Mouse (Mus musculus): ENCODE measurements around the gene Trak1. TPM values are rescaled to one million over a fixed set of nuclear protein-coding genes. Genes with fewer than 3 reads are reported as not detected.

Gene Trak1
- polyA plus RNA-seq, 1 experiment = 9.7 TPM

DNA sequence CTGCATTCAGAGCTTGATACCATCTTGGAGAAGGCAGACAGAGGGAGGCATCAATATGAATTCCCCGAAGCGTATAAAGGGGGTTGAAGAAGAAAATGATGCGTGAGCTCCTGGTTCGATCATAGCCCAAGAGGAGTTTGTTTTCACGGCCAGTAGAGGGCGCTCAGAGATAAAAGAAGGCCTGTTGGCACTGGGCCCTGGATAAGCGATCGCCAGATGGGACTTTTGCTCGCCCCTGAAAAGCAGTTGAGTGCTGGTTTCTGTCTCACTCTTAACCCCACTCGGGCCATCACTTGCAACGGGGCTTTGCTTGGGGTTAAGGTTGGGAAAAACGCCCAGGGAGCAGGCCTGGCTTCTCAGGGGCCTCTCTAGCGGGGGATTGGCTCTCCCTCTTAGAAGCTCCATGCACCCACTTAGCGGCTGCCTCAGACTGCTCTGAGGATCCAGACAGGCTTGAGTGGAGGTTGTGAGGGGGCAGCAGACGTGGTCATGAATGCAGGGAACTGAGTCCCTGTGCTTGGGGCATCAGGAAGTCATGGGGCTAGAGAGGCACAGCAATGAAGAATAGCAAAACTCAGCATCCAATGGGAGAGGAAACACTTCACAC lies 180.1 kb downstream of the Trak1 start:
- Histone ChIP-seq H3K36me3 (replicated peaks; ENCODE audit: low read length) (peaks cover 16% of the 10 kb centered on the region), H3K4me3 (replicated peaks) (no peak overlapping the region), H3K27me3 (replicated peaks) (peaks cover 51% of the 10 kb centered on the region), H3K9me3 (peaks cover 10% of the 10 kb centered on the region), H3K4me1 (peaks cover 15% of the 10 kb centered on the region)
- TF ChIP-seq GATA1 (IDR thresholded peaks at IDR 0.05; ENCODE audit: borderline replicate concordance, low read length) (no peak), FLI1 (IDR thresholded peaks at IDR 0.05; ENCODE audit: low read length) (no peak)

DNA sequence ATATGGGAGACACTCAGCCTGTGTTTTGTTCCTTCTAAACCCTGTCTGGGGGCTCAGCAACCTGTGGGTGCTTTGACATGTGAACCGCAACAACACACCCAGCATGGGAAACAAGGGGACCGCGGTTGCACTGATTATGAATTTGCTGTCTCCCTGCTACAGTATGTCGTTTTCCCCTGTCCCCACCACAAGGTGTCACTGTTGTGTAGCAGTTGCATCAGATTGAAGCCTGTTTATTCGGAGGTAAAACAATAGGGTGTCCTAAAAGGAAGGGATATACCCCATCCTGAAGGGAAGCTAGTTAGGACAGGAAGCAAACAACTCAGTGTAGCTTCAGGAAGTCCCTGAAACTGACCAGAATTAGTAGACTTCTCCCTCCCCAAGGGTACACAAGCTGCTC lies 182.2 kb downstream of the Trak1 start:
- H3K27me3 ChIP-seq (replicated peaks) = peaks cover 62% of the 10 kb centered on the region
- peaks cover under 1% of the 10 kb centered on the region for H3K36me3 ChIP-seq (replicated peaks; ENCODE audit: low read length)
- H3K4me3 ChIP-seq (replicated peaks) = no peak overlapping the region
- TF ChIP-seq GATA1 (IDR thresholded peaks at IDR 0.05; ENCODE audit: borderline replicate concordance, low read length) (no peak), FLI1 (IDR thresholded peaks at IDR 0.05; ENCODE audit: low read length) (no peak)
- H3K9me3 ChIP-seq = peaks cover 14% of the 10 kb centered on the region
- H3K4me1 ChIP-seq = peaks cover 15% of the 10 kb centered on the region

DNA sequence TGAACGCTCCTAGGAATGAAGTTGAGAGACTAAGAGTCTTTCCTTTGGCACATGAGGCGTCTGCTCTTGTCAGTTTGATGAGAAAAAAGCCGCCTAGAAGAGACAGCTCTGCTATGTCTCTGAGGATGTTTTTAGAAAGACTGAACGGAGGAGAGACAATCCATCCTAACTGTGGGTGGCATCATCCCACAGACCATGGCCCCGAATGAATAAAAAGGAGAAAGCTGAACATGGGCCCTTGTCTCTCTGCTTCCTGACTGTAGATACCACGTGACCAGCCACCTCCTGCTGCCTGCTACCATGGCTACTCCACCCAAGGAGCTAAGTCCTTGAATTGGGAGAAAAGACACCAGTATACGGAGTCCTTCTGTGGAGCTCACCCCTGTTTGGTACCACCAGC lies 189.9 kb downstream of the Trak1 start:
- Histone ChIP-seq H3K4me3 (replicated peaks) (no peak overlapping the region), H3K4me1 (no peaks in the 10 kb centered on the region), H3K36me3 (replicated peaks; ENCODE audit: low read length) (no peaks in the 10 kb centered on the region), H3K9me3 (peaks cover 15% of the 10 kb centered on the region; the same call in 1 of the 2 replicates), H3K27me3 (replicated peaks) (peaks cover 78% of the 10 kb centered on the region)
- TF ChIP-seq GATA1 (IDR thresholded peaks at IDR 0.05; ENCODE audit: borderline replicate concordance, low read length) (no peak), FLI1 (IDR thresholded peaks at IDR 0.05; ENCODE audit: low read length) (no peak)

DNA sequence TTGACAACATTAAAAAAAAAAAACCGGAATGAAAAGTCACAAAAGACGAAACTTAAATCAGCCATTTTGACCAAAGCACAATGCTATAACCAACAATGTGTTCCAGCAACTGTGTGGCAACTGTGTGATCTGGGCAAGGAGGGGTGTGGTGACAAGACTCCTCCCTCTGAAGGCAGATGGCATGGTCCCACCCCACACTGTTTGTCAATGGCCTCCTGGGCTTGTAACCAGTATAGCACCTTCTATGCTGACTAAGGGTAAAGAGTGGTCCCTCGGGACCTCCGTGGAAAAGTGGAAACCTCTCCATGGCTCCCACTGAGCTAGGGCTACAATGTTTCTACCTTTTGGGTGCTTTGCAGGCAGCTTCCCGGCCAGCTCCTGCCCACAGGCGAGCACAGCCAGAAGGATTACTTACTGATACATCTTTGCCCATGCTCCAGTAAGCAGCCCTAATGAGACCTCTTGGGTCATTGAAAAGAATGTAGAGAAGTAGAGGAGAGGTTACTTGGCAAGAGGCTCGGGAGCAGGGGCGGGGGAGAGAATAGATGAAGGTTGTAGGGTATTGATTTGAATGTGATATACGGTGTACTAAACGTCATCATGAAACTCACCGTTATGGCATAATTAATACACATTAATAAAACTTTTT lies 194.4 kb downstream of the Trak1 start:
- Histone ChIP-seq H3K9me3 (0 out of 2 replicates have a peak, but pooled peaks cover 11% of the 10 kb centered on the region), H3K36me3 (replicated peaks; ENCODE audit: low read length) (no peaks in the 10 kb centered on the region), H3K4me1 (peaks cover 4% of the 10 kb centered on the region; the same call in 1 of the 2 replicates), H3K4me3 (replicated peaks) (no peak overlapping the region), H3K27me3 (replicated peaks) (peaks cover 93% of the 10 kb centered on the region)
- no peak for TF ChIP-seq GATA1 (IDR thresholded peaks at IDR 0.05; ENCODE audit: borderline replicate concordance, low read length)
- no peak for TF ChIP-seq FLI1 (IDR thresholded peaks at IDR 0.05; ENCODE audit: low read length)

DNA sequence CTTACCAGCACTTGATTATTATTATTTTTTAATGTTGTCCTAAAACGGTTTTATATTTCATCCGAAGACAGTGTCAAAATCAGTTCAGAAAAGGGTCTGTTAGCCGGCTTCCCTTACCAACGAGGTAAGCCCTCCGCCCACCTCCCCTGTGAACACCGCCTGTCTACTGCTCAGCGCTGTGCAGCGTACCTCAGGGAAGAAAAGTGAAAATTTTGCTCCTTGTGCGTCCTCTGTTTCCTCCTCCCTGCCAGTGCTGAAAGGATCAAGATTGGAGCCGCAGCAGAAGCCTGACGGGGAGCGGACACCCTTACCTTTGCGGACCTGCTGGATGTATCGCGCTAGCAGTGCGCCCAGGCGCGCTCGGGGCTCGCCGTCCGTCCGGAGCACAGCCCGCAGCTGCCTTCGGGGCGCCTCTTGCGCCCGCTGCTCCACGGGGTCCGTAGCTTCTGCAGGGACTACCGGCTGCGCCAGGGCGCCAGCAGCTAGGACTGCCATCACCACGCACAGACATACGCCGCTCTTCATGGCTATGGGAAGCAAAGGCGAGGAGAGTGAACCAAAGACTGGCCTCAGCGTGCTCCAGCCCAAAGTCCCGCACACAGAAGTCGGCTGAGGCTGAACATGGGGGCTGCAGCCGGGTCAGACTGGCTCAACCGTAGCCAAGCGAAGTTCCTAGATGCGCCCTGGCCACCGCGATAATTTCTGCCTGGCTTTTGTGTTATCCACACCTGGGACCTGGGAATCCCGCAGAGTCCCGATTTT lies 196.9 kb downstream of the Trak1 start:
- Histone ChIP-seq H3K4me1 (peaks cover 4% of the 10 kb centered on the region; the same call in 1 of the 2 replicates), H3K27me3 (replicated peaks) (peaks cover 89% of the 10 kb centered on the region), H3K36me3 (replicated peaks; ENCODE audit: low read length) (no peaks in the 10 kb centered on the region), H3K4me3 (replicated peaks) (no peak overlapping the region), H3K9me3 (no peaks in the 10 kb centered on the region)
- TF ChIP-seq GATA1 (IDR thresholded peaks at IDR 0.05; ENCODE audit: borderline replicate concordance, low read length) (no peak), FLI1 (IDR thresholded peaks at IDR 0.05; ENCODE audit: low read length) (no peak)

DNA sequence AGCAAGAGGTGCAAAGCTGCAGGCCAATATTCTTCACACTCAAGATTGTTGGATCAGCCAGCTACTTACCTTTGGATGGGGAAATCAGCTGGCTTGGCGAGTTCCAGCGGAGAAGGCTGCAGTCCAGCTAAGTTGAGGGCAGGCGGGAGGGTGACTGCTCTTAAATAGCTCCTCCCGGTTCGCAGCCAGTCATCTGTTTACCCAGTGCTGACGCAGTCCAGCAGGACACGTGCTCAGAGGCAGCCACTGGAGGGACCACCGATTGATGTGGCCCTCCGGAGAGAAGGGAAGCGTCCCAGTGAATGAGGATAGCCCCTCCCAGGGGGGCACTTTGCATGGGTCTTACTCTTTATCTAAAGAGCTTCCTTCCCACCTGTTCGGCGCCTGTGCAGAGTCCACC lies 198.2 kb downstream of the Trak1 start, which contains the start of gene Cck:
Gene Cck, minus strand, starts transcription at position 166 of the 400 bp plus-strand sequence.
- Histone ChIP-seq H3K36me3 (replicated peaks; ENCODE audit: low read length) (no peaks in the 10 kb centered on the region), H3K4me3 (replicated peaks) (no peak within 1 kb of the TSS), H3K9me3 (no peaks in the 10 kb centered on the region), H3K4me1 (peaks cover 4% of the 10 kb centered on the region; the same call in 1 of the 2 replicates), H3K27me3 (replicated peaks) (peaks cover 81% of the 10 kb centered on the region)
- no peak for TF ChIP-seq FLI1 (IDR thresholded peaks at IDR 0.05; ENCODE audit: low read length)
- TF ChIP-seq GATA1 (IDR thresholded peaks at IDR 0.05; ENCODE audit: borderline replicate concordance, low read length) = no peak

DNA sequence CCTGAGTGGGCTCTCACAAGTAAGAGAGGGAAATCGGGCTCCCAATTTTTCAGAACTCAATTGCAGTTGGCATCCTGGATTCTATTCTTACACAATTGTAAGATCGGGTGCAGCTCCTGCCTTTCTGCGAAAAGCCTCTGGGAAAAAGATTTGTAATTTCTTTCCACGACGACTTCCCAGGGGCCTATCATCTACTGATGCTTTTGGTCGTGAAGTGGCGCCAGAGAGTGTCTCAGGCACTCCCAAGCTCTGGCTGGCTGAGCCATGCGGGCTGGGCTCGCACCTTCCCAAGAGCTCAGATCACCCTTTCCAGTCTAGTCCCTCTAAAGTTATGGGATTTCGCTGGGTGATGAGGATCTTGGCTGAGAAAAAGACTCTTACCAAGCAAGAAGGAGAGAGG lies 198.8 kb downstream of the Trak1 start:
- H3K4me3 ChIP-seq (replicated peaks) = no peak overlapping the region

DNA sequence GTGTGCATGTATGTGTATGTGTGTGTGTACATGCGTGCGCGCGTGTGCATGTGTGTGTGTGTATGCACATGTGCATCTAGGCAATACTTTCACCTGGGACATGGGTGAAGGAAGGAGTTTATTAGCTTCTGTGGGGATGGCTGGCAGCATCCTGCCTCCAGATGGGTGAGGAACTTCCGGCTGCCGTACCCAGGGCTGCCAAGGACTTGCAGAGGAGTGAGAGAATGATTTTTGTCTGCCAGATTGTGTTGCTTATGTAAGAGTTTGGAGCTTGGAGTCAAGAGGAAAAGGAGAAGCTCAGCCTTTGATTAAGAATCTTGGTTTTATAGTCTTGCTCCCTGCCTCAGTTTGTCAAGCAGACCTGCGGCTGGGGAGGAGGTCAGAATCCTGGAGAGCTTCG lies 208.0 kb downstream of the Trak1 start:
- TF ChIP-seq FLI1 (IDR thresholded peaks at IDR 0.05; ENCODE audit: low read length) = no peak
- TF ChIP-seq GATA1 (IDR thresholded peaks at IDR 0.05; ENCODE audit: borderline replicate concordance, low read length) = no peak
- no peaks in the 10 kb centered on the region for H3K36me3 ChIP-seq (replicated peaks; ENCODE audit: low read length)
- peak overlapping the region; percentile 40 for H3K4me3 ChIP-seq (replicated peaks)
- no peaks in the 10 kb centered on the region for H3K4me1 ChIP-seq
- H3K9me3 ChIP-seq = peaks cover 9% of the 10 kb centered on the region
- peaks cover 58% of the 10 kb centered on the region for H3K27me3 ChIP-seq (replicated peaks)

More for the DNA sequence above, 198.8 kb downstream of the Trak1 start:
- Histone ChIP-seq H3K27me3 (replicated peaks) (peaks cover 81% of the 10 kb centered on the region), H3K4me1 (peaks cover 4% of the 10 kb centered on the region; the same call in 1 of the 2 replicates), H3K9me3 (no peaks in the 10 kb centered on the region), H3K36me3 (replicated peaks; ENCODE audit: low read length) (no peaks in the 10 kb centered on the region)
- TF ChIP-seq FLI1 (IDR thresholded peaks at IDR 0.05; ENCODE audit: low read length) (no peak), GATA1 (IDR thresholded peaks at IDR 0.05; ENCODE audit: borderline replicate concordance, low read length) (no peak)

DNA sequence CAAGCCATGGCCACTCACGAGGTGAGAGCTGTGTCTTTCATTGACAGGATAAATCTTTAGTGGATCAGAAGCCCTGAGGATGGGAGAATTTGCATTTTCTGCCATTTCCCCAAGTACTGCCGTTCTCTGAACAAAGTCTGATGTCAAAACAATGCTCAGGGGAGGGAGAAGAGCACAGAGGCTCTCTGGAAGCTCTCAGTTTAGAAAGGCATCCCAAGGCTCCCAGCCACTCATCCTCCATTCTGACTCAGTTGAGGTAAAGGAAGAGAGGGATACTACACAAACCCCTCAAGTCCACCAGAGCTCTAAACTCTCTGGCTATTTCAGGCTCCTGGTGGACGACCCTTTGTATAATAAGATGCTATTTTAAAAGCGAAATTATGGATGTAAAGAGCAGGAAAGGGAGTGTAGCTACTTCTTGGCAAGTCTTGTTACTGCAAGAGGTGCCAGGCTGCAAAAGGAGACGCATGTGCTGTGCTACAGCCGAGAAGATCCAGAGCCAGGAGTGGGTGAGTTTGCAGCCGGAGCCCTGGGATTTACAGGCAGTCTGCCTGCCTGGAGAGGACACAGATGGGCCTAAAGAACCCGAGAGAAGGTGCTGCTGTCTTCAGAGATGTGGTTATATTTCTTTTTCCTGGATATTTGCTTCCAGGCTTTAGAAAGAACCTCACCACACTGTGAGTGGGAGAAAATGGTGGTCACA lies 209.3 kb downstream of the Trak1 start:
- Histone ChIP-seq H3K36me3 (replicated peaks; ENCODE audit: low read length) (no peaks in the 10 kb centered on the region), H3K4me1 (no peaks in the 10 kb centered on the region), H3K4me3 (replicated peaks) (no peak overlapping the region), H3K9me3 (peaks cover 14% of the 10 kb centered on the region), H3K27me3 (replicated peaks) (peaks cover 47% of the 10 kb centered on the region)
- TF ChIP-seq GATA1 (IDR thresholded peaks at IDR 0.05; ENCODE audit: borderline replicate concordance, low read length) (no peak), FLI1 (IDR thresholded peaks at IDR 0.05; ENCODE audit: low read length) (no peak)

All from megakaryocyte, embryonic 14.5 days (primary cell).